Mouse (Mus musculus) ES-E14 (cell line): ENCODE data around the gene Adh1.

Experiments used
- HCFC1 ChIP-seq: IDR thresholded peaks from 2 replicates; pipeline ENCODE4 v1.6.1; 2012; ENCODE audit warnings: low read length, inconsistent platforms, borderline replicate concordance; ENCODE audit not compliant: insufficient read depth
- MAFK ChIP-seq: IDR thresholded peaks from 2 replicates; pipeline ENCODE4 v1.6.1; 2014; ENCODE audit warnings: mild to moderate bottlenecking, low read depth, low read length, inconsistent platforms; ENCODE audit not compliant: insufficient read depth
- ZC3H11A ChIP-seq: IDR thresholded peaks from 2 replicates; pipeline ENCODE4 v1.6.1; 2012; ENCODE audit warnings: low read depth, mild to moderate bottlenecking, inconsistent platforms, low read length, borderline replicate concordance

DNA sequence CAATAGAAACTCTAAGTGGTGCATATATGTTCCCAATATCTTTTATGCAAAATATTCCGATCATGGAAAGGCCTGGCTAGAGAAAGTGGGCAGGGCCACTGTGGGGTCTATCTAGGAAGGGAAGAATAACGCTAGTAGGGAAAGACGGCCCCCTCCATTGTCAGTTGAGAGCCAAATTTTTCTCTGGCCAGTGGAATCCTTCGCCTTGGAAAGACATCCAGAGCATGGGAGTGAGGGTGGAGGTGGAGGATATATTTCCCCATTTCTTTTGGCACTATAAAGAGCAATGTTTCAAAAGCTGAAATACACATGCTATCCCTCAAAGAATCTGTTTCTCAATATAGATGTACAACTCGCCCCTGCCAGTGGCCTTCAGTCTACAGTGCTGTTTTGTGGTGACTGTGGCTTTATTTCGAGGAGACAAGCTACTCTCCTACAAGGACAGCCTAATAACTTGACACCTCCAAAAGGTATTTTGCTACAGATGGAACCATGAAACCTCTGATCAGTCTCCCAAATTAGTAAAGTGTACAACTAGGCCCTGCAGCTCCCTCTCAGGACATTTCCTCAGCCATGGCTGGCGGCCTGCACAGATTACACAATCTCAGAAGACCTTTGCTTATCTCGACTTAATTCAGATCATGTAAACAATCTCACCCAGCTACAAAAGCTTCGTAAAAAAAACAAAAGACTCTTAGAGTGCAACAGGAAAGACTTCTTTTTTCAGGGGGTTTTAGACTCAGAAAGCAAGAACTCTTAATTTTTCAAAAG lies 4.8 kb upstream of the Adh1 start:
- TF ChIP-seq HCFC1 (no peak), ZC3H11A (no peak), MAFK (no peak)
